Mouse (Mus musculus) CH12.LX (cell line): ENCODE measurements at regions not wholly inside any gene's neighbourhood (a gene's known extent, or its start where the extent isn't known, plus 50 kb on each side); places are given as distances from the start of the nearest gene placed in this dataset.

Experiments
- POLR2A ChIP-seq: IDR thresholded peaks from 2 replicates; pipeline ENCODE4 v1.6.1; 2011; ENCODE audit warnings: low read depth, mild to moderate bottlenecking, improper control_type of control experiment, low read length
- SIN3A ChIP-seq: IDR thresholded peaks from 2 replicates; pipeline ENCODE4 v1.6.1; 2012; ENCODE audit warnings: low read length, improper control_type of control experiment, inconsistent platforms

GRCm38 (mm10) chr3:44130657-44131056, 1247.5 kb upstream of the Pcdh10 start:
- TF ChIP-seq POLR2A (no peak), SIN3A (no peak)
